Mouse (Mus musculus) left cerebral cortex, postnatal 25 days (tissue): Measurements from ENCODE around the gene Atp11a. TPM values are rescaled to one million over a fixed set of nuclear protein-coding genes. Genes with fewer than 3 reads are reported as not detected.

Experiments used
- total RNA-seq, 2 experiments: library from RNA; stranded (reverse); gene quantifications; 2 replicates each; pipeline ENCODE4 v1.2.3; 2021

Atp11a gene
- total RNA-seq, 2 experiments from 2014 or later = 46.3 to 55.0 TPM

Other genes starting within 250 kb of the Atp11a start
- not detected for gene Spaca7, start 184.0 kb upstream of the Atp11a start, total RNA-seq
- gene Tubgcp3, start 84.8 kb upstream of the Atp11a start, total RNA-seq = 10 to 100 TPM; 31.6 to 34.4 TPM
- 100 to 1,000 TPM; 241 to 256 TPM for gene Mcf2l, start 116.8 kb downstream of the Atp11a start, total RNA-seq